Mouse (Mus musculus): ENCODE results near the gene Abhd14a. TPM values are rescaled to one million over a fixed set of nuclear protein-coding genes. Genes with fewer than 3 reads are reported as not detected.

Abhd14a gene
- total and polyA plus RNA-seq, 2 experiments from 2014 or later: 69.8 to 72.3 TPM

GRCm38 (mm10) chr9:106430015-106430264, 17.5 kb downstream of the Abhd14a start:
- no peak for DNase-seq (ENCODE audit: low spot score)
- H3K27me3 ChIP-seq (ENCODE audit: insufficient read depth, low read length): no peaks in the 10 kb centered on the region
- 1% methylated on average over 4 of the region's 4 CpGs for WGBS
- H3K36me3 ChIP-seq (ENCODE audit: insufficient read depth, low read length): peaks cover 23% of the 10 kb centered on the region
- H3K4me3 ChIP-seq (ENCODE audit: low read depth, low read length): peak overlapping the region; percentile 64
- no peak for ATAC-seq (ENCODE audit: low FRiP score)
- H3K9me3 ChIP-seq (ENCODE audit: low read length): no peaks in the 10 kb centered on the region
- H3K4me1 ChIP-seq (ENCODE audit: insufficient read depth, low read length): no peaks in the 10 kb centered on the region
- peak overlapping the region; percentile 84 for H3K4me2 ChIP-seq (ENCODE audit: low read depth, low read length, poor library complexity, severe bottlenecking)
- H3K9ac ChIP-seq (replicated peaks; ENCODE audit: low read length, poor library complexity, severe bottlenecking): peak overlapping the region; percentile 93
- TF ChIP-seq CTCF (IDR thresholded peaks at IDR 0.05): no peak
- H3K27ac ChIP-seq (ENCODE audit: low read depth, low read length): peak overlapping the region; percentile 95

- peak within 1 kb of the TSS; percentile 95 for H3K27ac ChIP-seq (ENCODE audit: low read depth, low read length)
- peak within 1 kb of the TSS; percentile 64 for H3K4me3 ChIP-seq (ENCODE audit: low read depth, low read length)
- H3K27me3 ChIP-seq (ENCODE audit: insufficient read depth, low read length): no peaks in the 10 kb centered on the region
- H3K9ac ChIP-seq (replicated peaks; ENCODE audit: low read length, poor library complexity, severe bottlenecking): peak within 1 kb of the TSS; percentile 93
- no peaks in the 10 kb centered on the region for H3K4me1 ChIP-seq (ENCODE audit: insufficient read depth, low read length)
- ATAC-seq (ENCODE audit: low FRiP score) (peak; percentile 92), DNase-seq (ENCODE audit: low spot score) (peak; percentile 98)
- no peak for TF ChIP-seq CTCF (IDR thresholded peaks at IDR 0.05)
- peaks cover 23% of the 10 kb centered on the region for H3K36me3 ChIP-seq (ENCODE audit: insufficient read depth, low read length)
- H3K9me3 ChIP-seq (ENCODE audit: low read length): no peaks in the 10 kb centered on the region
- H3K4me2 ChIP-seq (ENCODE audit: low read depth, low read length, poor library complexity, severe bottlenecking): peak within 1 kb of the TSS; percentile 84
- under 1% methylated on average over 55 of the region's 55 CpGs for WGBS
These were observed 18.1 kb downstream of the Abhd14a start, which contains the start of gene Rpl29 for GRCm38 (mm10) chr9:106429221-106430014. Rpl29 (plus strand) TSS chr9:106429454.

- Histone ChIP-seq H3K4me1 (ENCODE audit: insufficient read depth, low read length) (no peaks in the 10 kb centered on the region), H3K9ac (replicated peaks; ENCODE audit: low read length, poor library complexity, severe bottlenecking) (peak overlapping the region; percentile 59), H3K9me3 (ENCODE audit: low read length) (no peaks in the 10 kb centered on the region), H3K27me3 (ENCODE audit: insufficient read depth, low read length) (no peaks in the 10 kb centered on the region), H3K4me3 (ENCODE audit: low read depth, low read length) (peak overlapping the region; percentile 64), H3K27ac (ENCODE audit: low read depth, low read length) (peak overlapping the region; percentile 95), H3K36me3 (ENCODE audit: insufficient read depth, low read length) (peaks cover 20% of the 10 kb centered on the region), H3K4me2 (ENCODE audit: low read depth, low read length, poor library complexity, severe bottlenecking) (peak overlapping the region; percentile 68)
- peak; percentile 72 for ATAC-seq (ENCODE audit: low FRiP score)
- peak; percentile 32 for TF ChIP-seq CTCF (IDR thresholded peaks at IDR 0.05)
- DNase-seq (ENCODE audit: low spot score): peak; percentile 54
- WGBS: 5% methylated on average over 11 of the region's 11 CpGs
These were observed 18.7 kb downstream of the Abhd14a start for GRCm38 (mm10) chr9:106428719-106429220.

- peak; percentile 93 for DNase-seq (ENCODE audit: low spot score)
- no peaks in the 10 kb centered on the region for H3K36me3 ChIP-seq (ENCODE audit: insufficient read depth, low read length)
- WGBS: 0% methylated on average over 3 of the region's 3 CpGs
- H3K9ac ChIP-seq (replicated peaks; ENCODE audit: low read length, poor library complexity, severe bottlenecking): no peak overlapping the region
- H3K27me3 ChIP-seq (ENCODE audit: insufficient read depth, low read length): no peaks in the 10 kb centered on the region
- no peak overlapping the region for H3K4me3 ChIP-seq (ENCODE audit: low read depth, low read length)
- peak; percentile 75 for ATAC-seq (ENCODE audit: low FRiP score)
- H3K4me2 ChIP-seq (ENCODE audit: low read depth, low read length, poor library complexity, severe bottlenecking): peak overlapping the region; percentile 23
- H3K27ac ChIP-seq (ENCODE audit: low read depth, low read length): no peak overlapping the region
- peaks cover 23% of the 10 kb centered on the region for H3K4me1 ChIP-seq (ENCODE audit: insufficient read depth, low read length)
- no peaks in the 10 kb centered on the region for H3K9me3 ChIP-seq (ENCODE audit: low read length)
- TF ChIP-seq CTCF (IDR thresholded peaks at IDR 0.05): peak; percentile 97
These were observed 25.7 kb downstream of the Abhd14a start for GRCm38 (mm10) chr9:106421865-106422160.

GRCm38 (mm10) chr9:106421033-106421864, 26.2 kb downstream of the Abhd14a start:
- Histone ChIP-seq H3K27me3 (ENCODE audit: insufficient read depth, low read length) (no peaks in the 10 kb centered on the region), H3K4me1 (ENCODE audit: insufficient read depth, low read length) (peaks cover 23% of the 10 kb centered on the region), H3K36me3 (ENCODE audit: insufficient read depth, low read length) (no peaks in the 10 kb centered on the region), H3K27ac (ENCODE audit: low read depth, low read length) (no peak overlapping the region), H3K4me2 (ENCODE audit: low read depth, low read length, poor library complexity, severe bottlenecking) (peak overlapping the region; percentile 23), H3K9ac (replicated peaks; ENCODE audit: low read length, poor library complexity, severe bottlenecking) (0 out of 2 replicates have a peak overlapping the region, but pooled peaks have one; percentile 33), H3K9me3 (ENCODE audit: low read length) (no peaks in the 10 kb centered on the region), H3K4me3 (ENCODE audit: low read depth, low read length) (no peak overlapping the region)
- ATAC-seq (ENCODE audit: low FRiP score): 0 out of 2 replicates have a peak, but pooled peaks have one; percentile 61
- 8% methylated on average over 17 of the region's 18 CpGs for WGBS
- DNase-seq (ENCODE audit: low spot score): no peak
- TF ChIP-seq CTCF (IDR thresholded peaks at IDR 0.05): no peak
